Mouse (Mus musculus): Measurements from ENCODE around the gene Zdhhc20. TPM values are rescaled to one million over a fixed set of nuclear protein-coding genes. Genes with fewer than 3 reads are reported as not detected.
A peak's percentile ranks its signal among the peaks of the same experiment; 100 is the strongest.

Zdhhc20 gene
- polyA plus RNA-seq, 1 experiment from 2014 or later: 64.9 TPM

GRCm38 (mm10) chr14:57835157-57835556, 54.9 kb downstream of the Zdhhc20 start:
- Histone ChIP-seq H3K9me3 (ENCODE audit: low read length) (no peaks in the 10 kb centered on the region), H3K27ac (ENCODE audit: low read length) (no peak overlapping the region), H3K27me3 (ENCODE audit: insufficient read depth, low read length) (no peaks in the 10 kb centered on the region), H3K4me1 (ENCODE audit: insufficient read depth, low read length) (no peaks in the 10 kb centered on the region), H3K36me3 (ENCODE audit: insufficient read depth, low read length) (peaks cover 31% of the 10 kb centered on the region), H3K9ac (replicated peaks; ENCODE audit: low read length) (no peak overlapping the region), H3K4me2 (replicated peaks; ENCODE audit: low read depth, low read length) (no peak overlapping the region), H3K4me3 (ENCODE audit: low read length) (no peak overlapping the region)
- ATAC-seq (ENCODE audit: low FRiP score, low TSS enrichment): no peak
- 86% methylated on average over 10 of the region's 10 CpGs for WGBS

GRCm38 (mm10) chr14:57833526-57833925, 56.5 kb downstream of the Zdhhc20 start:
- ATAC-seq (ENCODE audit: low FRiP score, low TSS enrichment): no peak
- H3K4me3 ChIP-seq (ENCODE audit: low read length): no peak overlapping the region
- 95% methylated on average over 2 of the region's 2 CpGs for WGBS
- H3K36me3 ChIP-seq (ENCODE audit: insufficient read depth, low read length): peaks cover 20% of the 10 kb centered on the region
- no peak overlapping the region for H3K4me2 ChIP-seq (replicated peaks; ENCODE audit: low read depth, low read length)
- H3K27ac ChIP-seq (ENCODE audit: low read length): no peak overlapping the region
- no peaks in the 10 kb centered on the region for H3K27me3 ChIP-seq (ENCODE audit: insufficient read depth, low read length)
- H3K9ac ChIP-seq (replicated peaks; ENCODE audit: low read length): no peak overlapping the region
- H3K9me3 ChIP-seq (ENCODE audit: low read length): no peaks in the 10 kb centered on the region
- H3K4me1 ChIP-seq (ENCODE audit: insufficient read depth, low read length): no peaks in the 10 kb centered on the region

DNA sequence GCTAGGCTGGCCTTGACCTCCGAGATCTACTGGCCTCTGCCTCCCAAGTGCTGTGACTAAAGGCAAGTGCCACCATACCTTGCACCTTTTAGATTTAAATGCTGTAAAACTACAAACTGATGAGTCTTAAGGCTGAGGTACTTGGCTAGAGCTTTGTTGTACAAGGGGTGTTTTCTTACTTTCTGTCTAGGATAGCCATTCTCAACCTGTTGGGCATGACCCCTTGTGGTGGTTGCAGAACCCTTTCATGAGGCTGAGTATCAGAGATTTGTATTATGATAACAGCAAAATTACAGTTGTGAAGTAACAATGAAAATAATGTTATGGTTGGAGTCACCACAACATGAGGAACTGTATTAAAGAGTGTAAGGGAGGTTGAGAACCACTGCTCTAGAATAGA, 62.8 kb downstream of the Zdhhc20 start:
- ATAC-seq (ENCODE audit: low FRiP score, low TSS enrichment): no peak
- Histone ChIP-seq H3K36me3 (ENCODE audit: insufficient read depth, low read length) (0 out of 2 replicates have a peak, but pooled peaks cover 1% of the 10 kb centered on the region), H3K27me3 (ENCODE audit: insufficient read depth, low read length) (no peaks in the 10 kb centered on the region), H3K9me3 (ENCODE audit: low read length) (no peaks in the 10 kb centered on the region), H3K4me1 (ENCODE audit: insufficient read depth, low read length) (peaks cover 24% of the 10 kb centered on the region), H3K4me3 (ENCODE audit: low read length) (peak overlapping the region; percentile 91), H3K27ac (ENCODE audit: low read length) (peak overlapping the region; percentile 95; the same call in 1 of the 2 replicates), H3K9ac (replicated peaks; ENCODE audit: low read length) (peak overlapping the region; percentile 83), H3K4me2 (replicated peaks; ENCODE audit: low read depth, low read length) (peak overlapping the region; percentile 69)
- 65% methylated on average over 1 of the region's 1 CpGs for WGBS

- ATAC-seq (ENCODE audit: low FRiP score, low TSS enrichment): peak; percentile 97
- no peaks in the 10 kb centered on the region for H3K27me3 ChIP-seq (ENCODE audit: insufficient read depth, low read length)
- under 1% methylated on average over 96 of the region's 96 CpGs for WGBS
- peaks cover 11% of the 10 kb centered on the region for H3K36me3 ChIP-seq (ENCODE audit: insufficient read depth, low read length)
- peak within 1 kb of the TSS; percentile 91 for H3K4me3 ChIP-seq (ENCODE audit: low read length)
- H3K27ac ChIP-seq (ENCODE audit: low read length): peak within 1 kb of the TSS; percentile 95
- peaks cover 24% of the 10 kb centered on the region for H3K4me1 ChIP-seq (ENCODE audit: insufficient read depth, low read length)
- H3K4me2 ChIP-seq (replicated peaks; ENCODE audit: low read depth, low read length): peak within 1 kb of the TSS; percentile 69
- peak within 1 kb of the TSS; percentile 83 for H3K9ac ChIP-seq (replicated peaks; ENCODE audit: low read length)
- no peaks in the 10 kb centered on the region for H3K9me3 ChIP-seq (ENCODE audit: low read length)
Observed at GRCm38 (mm10) chr14:57825788-57826751, 64.0 kb downstream of the Zdhhc20 start, which contains the start of the genes Ska3 and Mrpl57. Gene Ska3 (minus strand): TSS chr14:57826185. Gene Mrpl57 (plus strand): TSS chr14:57826234.

DNA sequence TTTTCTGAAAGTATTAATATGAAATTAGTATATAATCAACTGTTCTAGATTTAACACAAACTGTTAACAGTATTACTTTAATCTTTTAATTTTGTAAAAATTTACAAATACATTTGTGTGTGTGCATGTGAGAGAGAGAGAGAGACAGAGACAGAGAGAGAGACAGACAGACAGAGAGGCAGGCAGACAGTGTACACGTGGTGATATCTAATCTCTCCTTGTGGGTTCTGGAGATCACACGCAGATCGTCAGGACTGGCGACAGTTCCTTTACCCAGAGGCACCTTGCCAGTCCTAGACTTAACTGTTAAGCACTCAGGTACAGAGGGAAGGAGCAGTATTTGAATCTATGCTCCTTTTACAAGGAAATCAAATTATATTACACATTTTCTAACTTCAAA, 69.2 kb downstream of the Zdhhc20 start:
- no peak for ATAC-seq (ENCODE audit: low FRiP score, low TSS enrichment)
- Histone ChIP-seq H3K4me3 (ENCODE audit: low read length) (no peak overlapping the region), H3K4me2 (replicated peaks; ENCODE audit: low read depth, low read length) (no peak overlapping the region), H3K9me3 (ENCODE audit: low read length) (no peaks in the 10 kb centered on the region), H3K4me1 (ENCODE audit: insufficient read depth, low read length) (peaks cover 10% of the 10 kb centered on the region), H3K9ac (replicated peaks; ENCODE audit: low read length) (no peak overlapping the region), H3K36me3 (ENCODE audit: insufficient read depth, low read length) (peaks cover 45% of the 10 kb centered on the region), H3K27ac (ENCODE audit: low read length) (no peak overlapping the region), H3K27me3 (ENCODE audit: insufficient read depth, low read length) (no peaks in the 10 kb centered on the region)
- WGBS: 89% methylated on average over 4 of the region's 4 CpGs

DNA sequence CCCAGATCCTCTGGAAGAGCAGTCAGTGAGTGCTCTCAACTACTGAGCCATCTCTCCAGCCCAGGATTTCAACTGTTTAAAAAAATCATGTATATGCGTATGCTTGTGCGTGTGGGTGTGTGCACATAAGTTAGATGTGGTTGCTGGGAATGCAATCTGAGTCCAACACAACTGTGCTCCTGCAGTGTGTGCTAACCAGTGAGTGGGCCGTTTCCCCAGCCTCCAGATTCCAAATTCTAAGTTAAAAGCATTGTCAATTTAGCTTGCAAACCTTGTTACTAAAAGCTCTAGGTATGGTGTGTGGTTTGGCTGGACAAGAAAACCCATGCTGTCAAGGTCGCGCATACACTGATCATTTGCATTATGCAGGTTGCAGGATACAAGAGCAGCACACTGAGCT, 78.2 kb downstream of the Zdhhc20 start:
- WGBS: 93% methylated on average over 5 of the region's 5 CpGs
- Histone ChIP-seq H3K27me3 (ENCODE audit: insufficient read depth, low read length) (no peaks in the 10 kb centered on the region), H3K9me3 (ENCODE audit: low read length) (no peaks in the 10 kb centered on the region), H3K4me1 (ENCODE audit: insufficient read depth, low read length) (no peaks in the 10 kb centered on the region), H3K4me2 (replicated peaks; ENCODE audit: low read depth, low read length) (no peak overlapping the region), H3K27ac (ENCODE audit: low read length) (no peak overlapping the region), H3K9ac (replicated peaks; ENCODE audit: low read length) (no peak overlapping the region), H3K4me3 (ENCODE audit: low read length) (no peak overlapping the region), H3K36me3 (ENCODE audit: insufficient read depth, low read length) (peaks cover 57% of the 10 kb centered on the region)
- ATAC-seq (ENCODE audit: low FRiP score, low TSS enrichment): no peak

DNA sequence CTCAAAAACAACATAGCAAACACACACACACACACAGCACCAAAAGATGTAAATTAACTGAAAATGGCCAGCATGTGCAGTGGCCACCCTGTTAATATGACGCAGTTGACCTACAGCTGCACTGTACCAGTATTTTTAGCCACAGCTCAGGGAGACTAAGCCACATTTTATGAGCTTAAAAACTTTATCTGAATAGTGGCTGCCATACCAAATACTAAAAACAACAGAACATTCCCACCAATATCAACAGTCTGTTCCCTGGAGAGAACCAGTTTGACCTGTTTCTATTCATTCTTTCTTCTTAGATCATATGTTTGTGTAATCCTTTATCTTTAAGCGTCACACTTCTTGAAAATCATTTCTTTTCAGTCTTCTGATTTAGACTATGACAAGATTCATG, 79.2 kb downstream of the Zdhhc20 start:
- no peak overlapping the region for H3K4me2 ChIP-seq (replicated peaks; ENCODE audit: low read depth, low read length)
- H3K4me1 ChIP-seq (ENCODE audit: insufficient read depth, low read length): no peaks in the 10 kb centered on the region
- no peak for ATAC-seq (ENCODE audit: low FRiP score, low TSS enrichment)
- H3K9ac ChIP-seq (replicated peaks; ENCODE audit: low read length): no peak overlapping the region
- H3K27ac ChIP-seq (ENCODE audit: low read length): no peak overlapping the region
- no peak overlapping the region for H3K4me3 ChIP-seq (ENCODE audit: low read length)
- H3K27me3 ChIP-seq (ENCODE audit: insufficient read depth, low read length): no peaks in the 10 kb centered on the region
- whole genome bisulfite sequencing: 80% methylated on average over 2 of the region's 2 CpGs
- no peaks in the 10 kb centered on the region for H3K9me3 ChIP-seq (ENCODE audit: low read length)
- peaks cover 60% of the 10 kb centered on the region for H3K36me3 ChIP-seq (ENCODE audit: insufficient read depth, low read length)

- Histone ChIP-seq H3K4me1 (ENCODE audit: insufficient read depth, low read length) (no peaks in the 10 kb centered on the region), H3K27me3 (ENCODE audit: insufficient read depth, low read length) (no peaks in the 10 kb centered on the region), H3K4me2 (replicated peaks; ENCODE audit: low read depth, low read length) (no peak overlapping the region), H3K36me3 (ENCODE audit: insufficient read depth, low read length) (peaks cover 71% of the 10 kb centered on the region), H3K9ac (replicated peaks; ENCODE audit: low read length) (no peak overlapping the region), H3K9me3 (ENCODE audit: low read length) (no peaks in the 10 kb centered on the region), H3K4me3 (ENCODE audit: low read length) (no peak overlapping the region), H3K27ac (ENCODE audit: low read length) (no peak overlapping the region)
- 87% methylated on average over 5 of the region's 5 CpGs for WGBS
- no peak for ATAC-seq (ENCODE audit: low FRiP score, low TSS enrichment)
Observed at GRCm38 (mm10) chr14:57808558-57808957, 81.5 kb downstream of the Zdhhc20 start.

GRCm38 (mm10) chr14:57803731-57804130, 86.3 kb downstream of the Zdhhc20 start:
- H3K4me1 ChIP-seq (ENCODE audit: insufficient read depth, low read length): peaks cover 14% of the 10 kb centered on the region
- no peak overlapping the region for H3K4me2 ChIP-seq (replicated peaks; ENCODE audit: low read depth, low read length)
- ATAC-seq (ENCODE audit: low FRiP score, low TSS enrichment): no peak
- no peak overlapping the region for H3K27ac ChIP-seq (ENCODE audit: low read length)
- WGBS: 84% methylated on average over 4 of the region's 4 CpGs
- no peak overlapping the region for H3K4me3 ChIP-seq (ENCODE audit: low read length)
- H3K9ac ChIP-seq (replicated peaks; ENCODE audit: low read length): no peak overlapping the region
- no peaks in the 10 kb centered on the region for H3K9me3 ChIP-seq (ENCODE audit: low read length)
- H3K27me3 ChIP-seq (ENCODE audit: insufficient read depth, low read length): no peaks in the 10 kb centered on the region
- peaks cover 53% of the 10 kb centered on the region for H3K36me3 ChIP-seq (ENCODE audit: insufficient read depth, low read length)
